Comparison of ENCODE assay signal across 5 mouse cellular contexts in genomic region chr2:129949786-129950185, GRCm38 (mm10).
A peak's percentile ranks its signal among the peaks of the same experiment; 100 is the strongest.
DNase-seq lines count a peak whose midpoint lies in the region.
"Not testable (repeated sequence)": the region's sequence is repeated elsewhere in the genome, so short reads cannot be mapped to it uniquely, and the experiment has no call there.

No protein-coding gene starts in this region.

- H3K27ac ChIP-seq in embryonic facial prominence, embryonic 10.5 days (replicated peaks); heart, embryonic 10.5 days: not testable (repeated sequence)

- not testable (repeated sequence) for H3K27me3 ChIP-seq in embryonic facial prominence, embryonic 10.5 days (replicated peaks; ENCODE audit: low read depth, poor library complexity, severe bottlenecking); heart, embryonic 10.5 days (ENCODE audit: insufficient read depth, poor library complexity, severe bottlenecking)

- 92% methylated on average over 6 of the region's 6 CpGs for WGBS in embryonic facial prominence, embryonic 10.5 days
- 83% methylated on average over 6 of the region's 6 CpGs for WGBS in heart, embryonic 10.5 days

- not testable (repeated sequence) for H3K4me3 ChIP-seq in embryonic facial prominence, embryonic 10.5 days; heart, embryonic 10.5 days

- not testable (repeated sequence) for H3K4me1 ChIP-seq in embryonic facial prominence, embryonic 10.5 days
- H3K4me1 ChIP-seq in heart, embryonic 10.5 days: peaks cover 18% of the 10 kb centered on the region

- H3K9me3 ChIP-seq in embryonic facial prominence, embryonic 10.5 days; heart, embryonic 10.5 days: not testable (repeated sequence)

- DNase-seq in adrenal gland, adult (ENCODE audit: inconsistent age in 2 of 2, low spot score in 1 of 2): peak; percentile 74 to 87
- DNase-seq in adrenal gland, adult 8-10 months: peak; percentile 69
- peak; percentile 62 for DNase-seq in adrenal gland, postnatal 14 days
- peak; percentile 1 for DNase-seq in embryonic facial prominence, embryonic 10.5 days (ENCODE audit: low spot score)
- DNase-seq in heart, embryonic 10.5 days (ENCODE audit: low spot score): peak; percentile 27

- H3K36me3 ChIP-seq in embryonic facial prominence, embryonic 10.5 days (replicated peaks); heart, embryonic 10.5 days: not testable (repeated sequence)

Comparison
In these comparisons a context has a peak if more than half of its experiments do, and no peak if none do; other contexts are left out.
1. DNase-seq: peak in every context shown above with its lines; median percentile 80 in adrenal gland, adult; 69 in adrenal gland, adult 8-10 months; 62 in adrenal gland, postnatal 14 days; 27 in heart, embryonic 10.5 days; 1 in embryonic facial prominence, embryonic 10.5 days.